Mouse (Mus musculus): Measurements from ENCODE around the gene Gm8978. TPM values are rescaled to one million over a fixed set of nuclear protein-coding genes. Genes with fewer than 3 reads are reported as not detected.
"Not testable (repeated sequence)": the region's sequence is repeated elsewhere in the genome, so short reads cannot be mapped to it uniquely, and the experiment has no call there.

Gm8978 gene
- not detected for polyA plus RNA-seq (2012; fragmentation: generic; extraction: Trizol)
- long read RNA-seq, experiment 1: 0 reads
- long read RNA-seq, experiment 2: 0 reads

DNA sequence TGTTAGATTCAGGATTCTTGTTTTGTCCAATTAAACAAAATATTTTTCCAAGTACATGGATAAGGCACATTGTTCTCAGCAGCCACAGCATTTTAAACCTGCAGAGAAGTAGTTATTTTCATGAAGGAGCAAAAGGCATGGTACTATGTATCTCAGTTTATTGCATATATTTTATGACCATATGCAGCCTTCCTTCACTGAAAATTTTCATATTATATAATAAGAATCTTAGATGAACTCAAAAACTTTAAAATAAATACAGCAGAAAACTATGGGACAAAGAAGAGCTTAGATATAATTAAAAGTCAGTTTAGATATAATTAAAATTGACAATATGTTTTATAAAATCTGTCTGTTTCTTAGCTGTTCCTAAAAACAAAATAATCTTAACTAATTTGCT, at the start of gene Gm8978:
Gene Gm8978, minus strand, starts transcription at position 101 of the 400 bp plus-strand sequence.
- H3K4me3 ChIP-seq (ENCODE audit: insufficient read depth, poor library complexity, severe bottlenecking); H3ac ChIP-seq (ENCODE audit: control insufficient read depth, insufficient read length, low read depth); H3K79me2 ChIP-seq (ENCODE audit: control insufficient read depth, insufficient read depth); H3K36me3 ChIP-seq (ENCODE audit: control insufficient read depth, insufficient read depth); H3K27me3 ChIP-seq (ENCODE audit: control insufficient read depth, insufficient read depth, insufficient read length); H3K79me3 ChIP-seq (ENCODE audit: low read depth): not testable (repeated sequence)

GRCm38 (mm10) chr19:33589626-33590302, 35.3 kb downstream of the Gm8978 start:
- not testable (repeated sequence) for H3K79me2 ChIP-seq (ENCODE audit: control insufficient read depth, insufficient read depth); H3K27me3 ChIP-seq (ENCODE audit: control insufficient read depth, insufficient read depth, insufficient read length); H3ac ChIP-seq (ENCODE audit: control insufficient read depth, insufficient read length, low read depth); H3K36me3 ChIP-seq (ENCODE audit: control insufficient read depth, insufficient read depth); H3K4me3 ChIP-seq (ENCODE audit: insufficient read depth, poor library complexity, severe bottlenecking); H3K79me3 ChIP-seq (ENCODE audit: low read depth)

DNA sequence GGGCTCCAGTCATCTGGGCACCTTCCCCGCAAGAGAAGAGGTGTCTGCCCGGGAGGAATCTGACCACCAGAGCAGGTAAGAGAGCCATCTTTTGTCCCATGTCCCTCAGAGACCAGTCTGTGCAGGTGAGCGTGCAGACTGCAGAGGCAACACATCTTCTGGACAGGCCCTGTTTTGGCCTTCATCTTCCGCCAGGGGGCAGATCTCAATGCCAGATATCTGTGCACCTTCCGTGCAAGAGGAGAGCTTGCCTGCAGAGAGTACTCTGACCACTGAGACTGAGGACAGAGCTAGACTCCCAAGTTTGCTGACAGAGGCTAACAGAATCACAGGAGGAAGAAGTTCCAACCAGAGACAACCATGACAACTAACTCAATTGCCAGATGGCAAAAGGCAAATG, 56.5 kb downstream of the Gm8978 start:
- not testable (repeated sequence) for H3K36me3 ChIP-seq (ENCODE audit: control insufficient read depth, insufficient read depth); H3K4me3 ChIP-seq (ENCODE audit: insufficient read depth, poor library complexity, severe bottlenecking); H3ac ChIP-seq (ENCODE audit: control insufficient read depth, insufficient read length, low read depth); H3K79me2 ChIP-seq (ENCODE audit: control insufficient read depth, insufficient read depth); H3K27me3 ChIP-seq (ENCODE audit: control insufficient read depth, insufficient read depth, insufficient read length); H3K79me3 ChIP-seq (ENCODE audit: low read depth)

Small RNAs within 50 kb of the gene (microRNA-seq; reads per million reads assigned to microRNA genes)
- gene Gm27440 (ENCODE audit: borderline microRNAs expressed): not detected

Other genes with a start within 250 kb of the Gm8978 start
- gene Rnls, start 233.0 kb downstream of the Gm8978 start, polyA plus RNA-seq (2012; fragmentation: generic; extraction: Trizol): 0.99 TPM
- not detected for gene Lipo4, start 107.5 kb downstream of the Gm8978 start, polyA plus RNA-seq (2012; fragmentation: generic; extraction: Trizol)
- gene Lipo2, start 126.1 kb upstream of the Gm8978 start, polyA plus RNA-seq (2012; fragmentation: generic; extraction: Trizol): not detected
- not detected for gene Lipo3, start 136.7 kb upstream of the Gm8978 start, polyA plus RNA-seq (2012; fragmentation: generic; extraction: Trizol)
- not detected for gene Lipo1, start 162.2 kb upstream of the Gm8978 start, polyA plus RNA-seq (2012; fragmentation: generic; extraction: Trizol)

Measured in C2C12 (cell line).